Mouse (Mus musculus) bone marrow, adult 2 months (tissue): ENCODE results near the gene Gm49383.

Experiments used
- CTCF ChIP-seq: fragments of 200-500 bp; IDR thresholded peaks from 2 replicates; pipeline ENCODE4 v1.5.1; 2011; ENCODE audit warnings: low read length, control low read depth; ENCODE audit not compliant: control insufficient read depth, insufficient read depth
- POLR2A ChIP-seq: fragments of 200-500 bp; IDR thresholded peaks from 2 replicates; pipeline ENCODE4 v1.6.1; 2011; ENCODE audit warnings: low read depth, mild to moderate bottlenecking, control low read depth, low read length, borderline replicate concordance; ENCODE audit not compliant: control insufficient read depth

- TF ChIP-seq POLR2A (no peak), CTCF (no peak)
Measured at GRCm38 (mm10) chr12:69214393-69214792, 17.5 kb upstream of the Gm49383 start.
